Mouse (Mus musculus) adrenal gland (tissue): ENCODE data around the gene Spp1.

Experiments
- intact Hi-C: fragments of 180-260 bp; cut with DNase I; formaldehyde crosslinking; loops from one replicate; pipeline ENCODE4 v1.15.1; 2025

Gene Spp1

GRCm38 (mm10) chr5:104482856-104483255 lies 47.9 kb downstream of the Spp1 start:
- intact Hi-C loops: no loop called here
